Mouse (Mus musculus) neural tube, embryonic 11.5 days (tissue): ENCODE results near the gene Uckl1. TPM values are rescaled to one million over a fixed set of nuclear protein-coding genes. Genes with fewer than 3 reads are reported as not detected.
A peak's percentile ranks its signal among the peaks of the same experiment; 100 is the strongest.

ENCODE experiments used
- ATAC-seq: fragments of 200-750 bp; cut with Nextera tagmentation; 2 replicates; pipeline ENCODE4 v1.8.0; 2017; ENCODE audit warnings: moderate number of reproducible peaks, mild to moderate bottlenecking, moderate TSS enrichment, moderate library complexity; ENCODE audit not compliant: insufficient read depth, low FRiP score, low TSS enrichment
- DNase-seq: peaks from one replicate; pipeline ENCODE4 v3.0.0-alpha.2; 2015; ENCODE audit warnings: low spot score
- H3K27ac ChIP-seq: fragments of 300-500 bp; sonication (generic); 2 replicates; pipeline ENCODE4 v1.5.1; 2014; ENCODE audit warnings: low read depth, mild to moderate bottlenecking, low read length
- H3K27me3 ChIP-seq: fragments of 300-500 bp; sonication (generic); 2 replicates; pipeline ENCODE4 v1.6.1; 2014; ENCODE audit warnings: mild to moderate bottlenecking, low read length, mixed read lengths; ENCODE audit not compliant: control insufficient read depth, insufficient read depth
- H3K36me3 ChIP-seq: fragments of 300-500 bp; sonication (generic); 2 replicates; pipeline ENCODE4 v1.6.1; 2014; ENCODE audit warnings: mild to moderate bottlenecking, low read length, moderate library complexity, mixed read lengths; ENCODE audit not compliant: control insufficient read depth, insufficient read depth
- H3K4me1 ChIP-seq: fragments of 300-500 bp; sonication (generic); 2 replicates; pipeline ENCODE4 v1.6.1; 2014; ENCODE audit warnings: low read length, mixed read lengths; ENCODE audit not compliant: control insufficient read depth, insufficient read depth
- H3K4me2 ChIP-seq: fragments of 300-500 bp; sonication (generic); 2 replicates; pipeline ENCODE4 v1.6.1; 2014; ENCODE audit warnings: low read depth, mild to moderate bottlenecking, moderate library complexity
- H3K4me3 ChIP-seq: fragments of 300-500 bp; sonication (generic); 2 replicates; pipeline ENCODE4 v1.5.1; 2014; ENCODE audit warnings: low read depth, low read length
- H3K9ac ChIP-seq: fragments of 300-500 bp; sonication (generic); 2 replicates; pipeline ENCODE4 v1.6.1; 2014; ENCODE audit warnings: mild to moderate bottlenecking, low read length
- H3K9me3 ChIP-seq: fragments of 300-500 bp; sonication (generic); 2 replicates; pipeline ENCODE4 v1.6.1; 2016; ENCODE audit warnings: low read length; ENCODE audit not compliant: control insufficient read depth
- WGBS: fragments of 180-500 bp; shearing (Covaris S2); extraction: QIAGEN DNeasy Blood & Tissue Kit; methylation state at CpG from one replicate; pipeline ENCODE4 v1.1.7; 2014; 5-methylcytosine and 5-hydroxymethylcytosine counted together
- microRNA-seq: library from miRNA; unstranded; fragments of <30 nt; microRNA quantifications from one replicate; pipeline ENCODE4, GENCODE M21; 2016
- polyA plus RNA-seq: library from polyadenylated mRNA; unstranded; fragments of >200 nt; fragmentation: Nextera tagmentation; extraction: Ambion mirVana; gene quantifications from 2 replicates; pipeline ENCODE4 v1.2.1, GENCODE M21; 2014

The Uckl1 gene
- polyA plus RNA-seq, 1 experiment from 2014 or later, result 52.2 TPM

DNA sequence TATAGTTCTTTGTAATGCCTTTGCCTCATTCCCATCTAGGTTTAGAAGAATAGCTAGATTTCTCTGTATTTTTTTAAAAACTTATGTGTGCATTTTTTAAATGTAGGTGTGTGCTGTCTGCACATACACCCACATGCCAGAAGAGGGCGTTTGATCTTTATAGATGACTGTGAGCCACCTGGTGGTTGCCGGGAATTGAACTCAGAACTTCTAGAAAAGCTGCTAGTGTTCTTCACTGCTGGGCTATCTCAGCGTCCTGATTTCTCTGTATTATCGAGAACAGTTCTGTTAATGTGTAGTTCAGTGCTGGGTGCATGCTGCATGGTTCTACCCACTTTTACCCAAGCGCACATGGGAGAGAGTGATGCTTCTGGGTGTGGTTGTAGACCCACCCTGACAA is 61.9 kb downstream of the Uckl1 start:
- no peak for ATAC-seq

DNA sequence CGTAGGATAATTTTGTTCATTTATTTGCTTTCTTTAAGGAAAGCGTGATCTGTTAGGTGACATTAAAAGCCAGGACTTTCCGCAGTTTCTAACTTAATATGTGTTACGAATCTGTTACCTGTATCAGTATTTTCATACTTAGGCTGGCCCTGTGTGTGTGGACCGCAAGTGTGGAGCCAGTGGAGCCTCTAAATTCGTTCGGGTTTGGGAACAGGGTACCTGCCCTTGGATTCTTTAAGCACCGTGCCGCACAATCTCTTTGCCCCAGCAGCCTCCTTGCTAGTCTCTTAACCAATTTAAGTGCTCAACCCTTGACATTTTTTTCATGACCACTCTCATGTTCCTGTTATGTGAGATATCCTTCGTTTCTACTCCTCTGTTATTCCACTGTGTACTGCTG is 63.2 kb downstream of the Uckl1 start:
- peaks cover 15% of the 10 kb centered on the region for H3K4me1 ChIP-seq
- ATAC-seq, result no peak
- H3K36me3 ChIP-seq, result peaks cover 4% of the 10 kb centered on the region
- H3K27ac ChIP-seq, result no peak overlapping the region
- H3K4me2 ChIP-seq, result peak overlapping the region; percentile 63
- no peaks in the 10 kb centered on the region for H3K27me3 ChIP-seq
- WGBS, result 66% methylated on average over 10 of the region's 10 CpGs
- 0 out of 2 replicates have a peak overlapping the region, but pooled peaks have one; percentile 93 for H3K9ac ChIP-seq
- no peaks in the 10 kb centered on the region for H3K9me3 ChIP-seq
- no peak for DNase-seq
- peak overlapping the region; percentile 94 for H3K4me3 ChIP-seq

More for the DNA sequence above, 61.9 kb downstream of the Uckl1 start:
- Histone ChIP-seq H3K4me3 (no peak overlapping the region), H3K36me3 (peaks cover 3% of the 10 kb centered on the region), H3K9me3 (no peaks in the 10 kb centered on the region), H3K4me2 (no peak overlapping the region), H3K9ac (no peak overlapping the region), H3K4me1 (peaks cover 15% of the 10 kb centered on the region), H3K27ac (no peak overlapping the region), H3K27me3 (no peaks in the 10 kb centered on the region)
- DNase-seq, result no peak
- WGBS, result 77% methylated on average over 5 of the region's 5 CpGs

DNA sequence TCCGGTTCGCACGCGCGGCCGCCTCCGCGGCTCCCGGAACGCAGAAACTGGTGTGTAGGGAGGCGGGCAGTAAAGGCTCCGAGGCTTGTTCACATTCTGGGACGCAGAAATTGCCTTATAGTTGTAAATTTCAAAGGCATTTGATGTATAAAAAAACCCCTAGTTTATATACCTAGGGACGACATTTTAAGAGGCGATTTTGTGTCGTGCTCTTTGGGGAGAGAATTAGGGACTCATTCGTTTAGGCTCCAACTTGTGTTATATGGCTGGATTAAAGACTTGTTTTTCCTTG is 63.8 kb downstream of the Uckl1 start:
- Histone ChIP-seq H3K9me3 (no peaks in the 10 kb centered on the region), H3K9ac (peak overlapping the region; percentile 93), H3K36me3 (peaks cover 8% of the 10 kb centered on the region), H3K4me1 (peaks cover 15% of the 10 kb centered on the region), H3K4me2 (peak overlapping the region; percentile 63), H3K27me3 (no peaks in the 10 kb centered on the region), H3K27ac (peak overlapping the region; percentile 96), H3K4me3 (peak overlapping the region; percentile 94)
- under 1% methylated on average over 17 of the region's 17 CpGs for WGBS
- DNase-seq, result no peak
- ATAC-seq, result no peak

DNA sequence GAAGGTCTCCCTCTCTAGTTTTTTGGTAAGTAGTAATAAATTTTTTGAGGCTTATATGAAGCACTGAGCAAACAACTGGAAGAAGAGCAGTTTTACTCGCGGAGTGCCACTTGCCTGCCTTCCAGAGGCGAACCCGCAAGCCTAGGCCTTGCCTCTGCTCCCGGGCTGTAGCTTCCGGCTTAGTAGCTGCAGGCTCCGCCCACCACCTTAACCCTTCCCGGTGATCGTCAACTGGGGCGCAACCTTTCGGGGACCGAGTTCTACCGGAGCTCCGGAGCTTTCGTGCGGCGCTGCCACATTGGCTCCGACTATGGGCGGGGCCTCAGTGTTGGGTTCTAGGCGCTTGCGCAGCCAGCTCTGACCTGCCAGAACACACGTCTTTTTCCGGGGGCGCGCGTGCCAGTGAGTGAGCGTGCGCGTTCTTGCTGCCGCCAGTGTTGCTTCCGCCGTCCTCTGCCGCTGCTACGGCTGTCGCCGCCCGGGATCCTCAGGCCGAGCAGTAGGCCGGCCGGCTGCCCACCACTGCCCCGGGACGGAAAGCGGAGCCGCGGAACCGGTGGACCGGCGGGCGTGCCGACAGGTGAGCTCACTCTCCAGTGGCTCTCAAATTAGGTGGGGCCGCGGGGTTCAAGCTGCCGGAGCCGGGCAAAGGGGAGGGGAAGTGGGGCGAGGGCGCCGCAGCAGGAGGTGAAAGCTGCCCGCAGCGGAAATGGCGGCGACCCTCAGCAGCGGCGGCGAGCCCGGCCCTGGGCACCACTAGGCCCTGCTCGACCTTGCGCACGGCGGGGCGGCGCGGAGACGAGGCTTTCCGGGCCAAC is 64.4 kb downstream of the Uckl1 start, which contains the start of gene Dnajc5:
Gene Dnajc5 (plus strand): TSS at position 368 of the 818 bp plus-strand sequence.
- under 1% methylated on average over 68 of the region's 74 CpGs for WGBS
- H3K9me3 ChIP-seq, result no peaks in the 10 kb centered on the region
- peak within 1 kb of the TSS; percentile 63 for H3K4me2 ChIP-seq

DNA sequence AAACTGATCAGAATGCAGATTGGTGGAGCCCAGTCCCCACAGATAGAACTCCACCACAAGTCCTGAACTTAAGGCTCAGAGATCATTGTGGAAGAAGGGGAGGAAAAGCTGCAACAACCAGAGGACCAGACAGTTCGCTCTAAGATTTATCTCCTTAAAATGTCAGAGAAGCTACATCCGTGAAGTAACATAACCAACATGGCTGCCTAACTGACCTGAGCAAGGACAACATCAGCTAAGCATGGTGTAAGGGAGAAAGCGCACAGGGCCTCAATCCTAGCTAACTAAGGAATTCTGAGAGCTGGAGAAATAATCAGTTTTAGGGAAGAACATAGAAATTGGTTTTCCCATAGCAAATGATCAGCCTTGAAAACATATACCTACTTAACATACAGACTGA is 65.5 kb downstream of the Uckl1 start:
- no peak for ATAC-seq

More for the DNA sequence above, 64.4 kb downstream of the Uckl1 start, which contains the start of gene Dnajc5:
- ATAC-seq (peak; percentile 96), DNase-seq (peak; percentile 98)
- H3K27me3 ChIP-seq, result no peaks in the 10 kb centered on the region
- H3K9ac ChIP-seq, result peak within 1 kb of the TSS; percentile 93
- H3K4me1 ChIP-seq, result peaks cover 15% of the 10 kb centered on the region
- H3K27ac ChIP-seq, result peak within 1 kb of the TSS; percentile 96
- peaks cover 8% of the 10 kb centered on the region for H3K36me3 ChIP-seq
- peak within 1 kb of the TSS; percentile 94 for H3K4me3 ChIP-seq

More for the DNA sequence above, 65.5 kb downstream of the Uckl1 start:
- H3K27ac ChIP-seq, result peak overlapping the region; percentile 96
- peaks cover 12% of the 10 kb centered on the region for H3K36me3 ChIP-seq
- H3K9me3 ChIP-seq, result no peaks in the 10 kb centered on the region
- H3K4me3 ChIP-seq, result peak overlapping the region; percentile 94
- no peaks in the 10 kb centered on the region for H3K27me3 ChIP-seq
- H3K9ac ChIP-seq, result peak overlapping the region; percentile 93
- H3K4me2 ChIP-seq, result peak overlapping the region; percentile 63
- WGBS, result 71% methylated on average over 3 of the region's 3 CpGs
- DNase-seq, result no peak
- H3K4me1 ChIP-seq, result peaks cover 15% of the 10 kb centered on the region

Small RNA genes lying within 50 kb of the gene (microRNA-seq; reads per million reads assigned to microRNA genes)
- gene Mir7006, result not detected

Other genes with a start within 250 kb of the Uckl1 start
- gene Zgpat, start 220.0 kb downstream of the Uckl1 start, polyA plus RNA-seq, result 44.5 and 46.4 TPM in 2 replicates
- gene Arfrp1, start 219.5 kb downstream of the Uckl1 start, polyA plus RNA-seq, result 63.3 and 69.8 TPM in 2 replicates
- gene Lime1, start 204.8 kb downstream of the Uckl1 start, polyA plus RNA-seq, result 23.9 and 24.2 TPM in 2 replicates
- 20.2 and 21.9 TPM in 2 replicates for gene Zbtb46, start 125.5 kb downstream of the Uckl1 start, polyA plus RNA-seq
- 0.22 TPM in 1 of 2 replicates, not detected in the other for gene Abhd16b, start 91.7 kb downstream of the Uckl1 start, polyA plus RNA-seq
- gene Tpd52l2, start 87.8 kb downstream of the Uckl1 start, polyA plus RNA-seq, result 141 and 142 TPM in 2 replicates
- 107 and 120 TPM in 2 replicates for gene Dnajc5, start 64.4 kb downstream of the Uckl1 start, polyA plus RNA-seq
- 74.8 and 85.1 TPM in 2 replicates for gene Prpf6, start 7.0 kb upstream of the Uckl1 start, polyA plus RNA-seq
- gene Zfp512b, start 7.9 kb upstream of the Uckl1 start, polyA plus RNA-seq, result 38.1 and 39.5 TPM in 2 replicates
- gene Samd10, start 14.3 kb upstream of the Uckl1 start, polyA plus RNA-seq, result 74.6 and 90.1 TPM in 2 replicates
- not detected in 2 replicates for gene Gm29797, start 72.1 kb upstream of the Uckl1 start, polyA plus RNA-seq
- gene Sox18, start 86.7 kb upstream of the Uckl1 start, polyA plus RNA-seq, result 17.6 and 18.1 TPM in 2 replicates
- 20.9 and 26.6 TPM in 2 replicates for gene Tcea2, start 95.4 kb upstream of the Uckl1 start, polyA plus RNA-seq
- 66.6 and 68.9 TPM in 2 replicates for gene Rgs19, start 109.1 kb upstream of the Uckl1 start, polyA plus RNA-seq
- gene Lkaaear1, start 113.5 kb upstream of the Uckl1 start, polyA plus RNA-seq, result not detected in 2 replicates
- gene Oprl1, start 130.1 kb upstream of the Uckl1 start, polyA plus RNA-seq, result 19.9 and 21.5 TPM in 2 replicates
- 36.6 and 42.3 TPM in 2 replicates for gene Myt1, start 178.4 kb upstream of the Uckl1 start, polyA plus RNA-seq